Mouse (Mus musculus) limb, embryonic 15.5 days (tissue): ENCODE measurements at regions not wholly inside any gene's neighbourhood (a gene's known extent, or its start where the extent isn't known, plus 50 kb on each side); places are given as distances from the start of the nearest gene placed in this dataset.

Source experiments
- ATAC-seq: fragments of 200-750 bp; cut with Nextera tagmentation; 2 replicates; pipeline ENCODE4 v1.8.0; 2017; ENCODE audit warnings: low read depth, moderate TSS enrichment; ENCODE audit not compliant: insufficient number of reproducible peaks, low FRiP score, low TSS enrichment
- H3K27ac ChIP-seq: fragments of 300-500 bp; sonication (generic); 2 replicates; pipeline ENCODE4 v1.5.1; 2015; ENCODE audit warnings: moderate library complexity, mild to moderate bottlenecking, inconsistent platforms
- H3K27me3 ChIP-seq: fragments of 300-500 bp; sonication (generic); 2 replicates; pipeline ENCODE4 v1.6.1; 2015; ENCODE audit warnings: inconsistent platforms
- H3K36me3 ChIP-seq: fragments of 300-500 bp; sonication (generic); 2 replicates; pipeline ENCODE4 v1.6.1; 2015; ENCODE audit warnings: inconsistent platforms
- H3K4me1 ChIP-seq: fragments of 300-500 bp; sonication (generic); 2 replicates; pipeline ENCODE4 v1.6.1; 2015; ENCODE audit warnings: inconsistent platforms
- H3K4me2 ChIP-seq: fragments of 300-500 bp; sonication (generic); 2 replicates; pipeline ENCODE4 v1.6.1; 2015; ENCODE audit warnings: mild to moderate bottlenecking, inconsistent platforms
- H3K4me3 ChIP-seq: fragments of 300-500 bp; sonication (generic); 2 replicates; pipeline ENCODE4 v1.5.1; 2015; ENCODE audit warnings: mild to moderate bottlenecking, inconsistent platforms
- H3K9ac ChIP-seq: fragments of 300-500 bp; sonication (generic); 2 replicates; pipeline ENCODE4 v1.6.1; 2015; ENCODE audit warnings: inconsistent platforms
- H3K9me3 ChIP-seq: fragments of 300-500 bp; sonication (generic); 2 replicates; pipeline ENCODE4 v1.6.1; 2016; ENCODE audit warnings: inconsistent platforms
- WGBS: fragments of 180-500 bp; shearing (Covaris S2); methylation state at CpG from one replicate; pipeline ENCODE4 v1.1.7; 2015; 5-methylcytosine and 5-hydroxymethylcytosine counted together

DNA sequence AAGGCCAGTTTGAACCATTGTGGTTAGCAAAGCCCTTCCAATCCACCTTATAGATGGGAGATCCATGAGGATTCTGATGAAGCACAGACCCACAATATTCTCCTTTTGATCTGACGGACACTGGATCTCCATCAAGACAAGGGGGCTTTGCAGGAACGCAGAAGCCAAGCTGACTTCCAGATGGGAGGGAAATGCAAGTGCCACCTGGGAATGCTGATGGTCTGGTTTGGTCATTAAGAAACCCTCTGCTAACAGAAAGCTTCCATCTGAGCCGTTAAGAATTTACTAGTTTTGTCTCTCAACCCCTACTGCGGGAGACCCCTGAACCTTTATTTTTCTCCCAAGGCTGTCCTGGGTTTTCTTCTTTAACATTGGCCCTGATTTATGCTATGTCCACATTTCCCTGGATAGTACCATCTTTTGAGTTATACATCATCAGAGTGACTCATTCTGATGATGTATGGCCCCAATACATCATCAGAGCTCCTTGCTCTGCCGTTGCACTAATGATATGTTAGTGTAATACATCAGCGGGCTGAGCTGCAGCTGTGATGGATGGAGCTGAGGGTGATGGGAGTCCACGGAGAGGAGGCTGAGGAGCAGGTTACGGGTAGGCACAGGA is 898.3 kb downstream of the Kcnma1 start:
- H3K9me3 ChIP-seq, result no peaks in the 10 kb centered on the region
- ATAC-seq, result no peak
- 0 out of 2 replicates have a peak, but pooled peaks cover 3% of the 10 kb centered on the region for H3K4me1 ChIP-seq
- H3K4me3 ChIP-seq, result no peak overlapping the region
- no peak overlapping the region for H3K27ac ChIP-seq
- H3K27me3 ChIP-seq, result no peaks in the 10 kb centered on the region
- no peak overlapping the region for H3K4me2 ChIP-seq
- H3K36me3 ChIP-seq, result no peaks in the 10 kb centered on the region
- WGBS, result 32% methylated on average over 8 of the region's 8 CpGs
- H3K9ac ChIP-seq, result no peak overlapping the region

DNA sequence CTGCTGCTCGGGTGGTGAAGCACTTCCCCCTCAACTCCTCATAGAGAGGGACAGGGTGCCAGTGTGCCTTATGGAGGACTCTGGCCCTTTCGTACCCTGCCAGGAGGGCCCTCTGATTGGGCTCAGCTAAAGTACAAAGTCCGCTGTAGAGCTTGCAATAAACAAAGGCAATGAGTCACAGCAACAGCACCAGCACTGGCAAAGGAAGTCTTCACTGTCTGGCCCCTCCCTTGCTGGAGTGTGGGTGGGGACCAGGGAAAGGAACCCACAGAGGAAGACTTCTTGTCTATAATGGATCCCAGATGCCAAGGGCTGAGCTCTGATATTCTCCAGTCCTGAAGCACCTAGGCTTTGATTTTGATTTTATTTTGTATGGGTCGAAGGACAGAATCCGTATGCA is 899.4 kb downstream of the Kcnma1 start:
- Histone ChIP-seq H3K4me3 (no peak overlapping the region), H3K4me2 (no peak overlapping the region), H3K9me3 (no peaks in the 10 kb centered on the region), H3K27ac (no peak overlapping the region; the same call in 1 of the 2 replicates), H3K27me3 (no peaks in the 10 kb centered on the region), H3K36me3 (no peaks in the 10 kb centered on the region), H3K9ac (no peak overlapping the region), H3K4me1 (0 out of 2 replicates have a peak, but pooled peaks cover 3% of the 10 kb centered on the region)
- 24% methylated on average over 5 of the region's 5 CpGs for WGBS
- ATAC-seq, result no peak

DNA sequence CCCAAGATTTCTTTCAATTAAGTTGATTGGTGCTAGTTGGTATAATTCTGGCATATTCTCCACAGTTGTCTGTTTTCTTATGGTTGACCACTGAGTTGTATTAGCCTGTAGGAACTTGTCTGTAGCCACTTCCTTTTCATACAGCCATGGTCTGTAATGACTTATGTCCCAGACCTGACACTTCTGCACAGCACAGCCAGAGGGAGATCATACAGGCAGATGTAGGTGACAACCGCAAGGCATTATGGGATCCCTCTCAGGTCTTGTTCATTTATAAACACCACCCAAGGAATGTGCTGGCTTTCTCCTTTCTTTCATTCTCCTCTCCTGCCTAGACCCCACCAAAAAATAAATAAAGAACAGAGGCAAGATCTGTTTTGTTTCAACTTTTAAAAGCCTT is 899.8 kb downstream of the Kcnma1 start:
- no peak overlapping the region for H3K4me2 ChIP-seq
- H3K36me3 ChIP-seq, result no peaks in the 10 kb centered on the region
- H3K9ac ChIP-seq, result no peak overlapping the region
- no peak for ATAC-seq
- H3K27me3 ChIP-seq, result no peaks in the 10 kb centered on the region
- WGBS, result 70% methylated on average over 1 of the region's 1 CpGs
- H3K27ac ChIP-seq, result no peak overlapping the region
- H3K4me1 ChIP-seq, result 0 out of 2 replicates have a peak, but pooled peaks cover 3% of the 10 kb centered on the region
- H3K4me3 ChIP-seq, result no peak overlapping the region
- no peaks in the 10 kb centered on the region for H3K9me3 ChIP-seq

DNA sequence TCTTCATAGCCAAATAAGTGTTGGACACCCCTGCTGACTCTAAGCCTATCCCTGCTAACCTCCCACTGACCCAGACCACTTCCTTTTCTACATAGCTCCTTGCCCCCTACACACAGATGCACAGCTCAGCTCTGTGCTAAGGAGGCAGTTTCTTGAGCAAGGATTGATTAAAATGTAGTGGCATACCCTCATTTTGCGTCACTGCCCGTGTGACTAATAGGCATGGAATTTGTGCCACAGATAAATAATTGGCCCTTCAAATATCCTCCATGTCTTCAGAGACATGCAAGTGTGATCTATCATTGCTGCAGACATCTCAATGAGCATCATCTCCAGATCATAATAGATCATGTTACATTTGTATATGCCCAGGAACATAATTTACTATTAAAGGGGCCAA is 901.9 kb downstream of the Kcnma1 start:
- H3K27me3 ChIP-seq, result no peaks in the 10 kb centered on the region
- WGBS, result 55% methylated on average over 2 of the region's 2 CpGs
- no peaks in the 10 kb centered on the region for H3K36me3 ChIP-seq
- no peaks in the 10 kb centered on the region for H3K9me3 ChIP-seq
- H3K4me2 ChIP-seq, result no peak overlapping the region
- ATAC-seq, result no peak
- H3K27ac ChIP-seq, result no peak overlapping the region
- no peak overlapping the region for H3K9ac ChIP-seq
- H3K4me3 ChIP-seq, result no peak overlapping the region
- H3K4me1 ChIP-seq, result 0 out of 2 replicates have a peak, but pooled peaks cover 3% of the 10 kb centered on the region

DNA sequence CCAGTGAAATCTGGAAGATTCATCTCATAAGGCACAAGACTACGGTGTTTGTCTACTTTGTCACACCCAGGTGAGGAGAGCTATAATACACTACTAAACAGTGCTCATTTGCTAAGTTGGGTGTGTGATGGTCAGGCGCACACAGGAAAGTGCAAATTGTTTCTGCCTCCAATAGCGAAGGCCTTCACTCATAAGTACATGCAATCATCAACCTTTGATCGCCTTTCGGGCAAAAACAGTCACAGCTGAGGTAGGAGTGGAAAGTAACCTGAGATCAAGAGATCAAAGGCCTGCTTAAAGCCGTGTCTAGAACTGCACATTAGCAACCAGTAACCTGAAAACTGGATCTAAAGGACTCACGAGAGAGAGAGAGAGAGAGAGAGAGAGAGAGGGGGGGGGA is 905.7 kb downstream of the Kcnma1 start:
- ATAC-seq, result no peak
- H3K4me1 ChIP-seq, result no peaks in the 10 kb centered on the region
- H3K27me3 ChIP-seq, result no peaks in the 10 kb centered on the region
- H3K9me3 ChIP-seq, result no peaks in the 10 kb centered on the region
- no peaks in the 10 kb centered on the region for H3K36me3 ChIP-seq
- no peak overlapping the region for H3K27ac ChIP-seq
- WGBS, result 70% methylated on average over 7 of the region's 7 CpGs
- H3K4me2 ChIP-seq, result no peak overlapping the region
- H3K9ac ChIP-seq, result no peak overlapping the region
- no peak overlapping the region for H3K4me3 ChIP-seq

DNA sequence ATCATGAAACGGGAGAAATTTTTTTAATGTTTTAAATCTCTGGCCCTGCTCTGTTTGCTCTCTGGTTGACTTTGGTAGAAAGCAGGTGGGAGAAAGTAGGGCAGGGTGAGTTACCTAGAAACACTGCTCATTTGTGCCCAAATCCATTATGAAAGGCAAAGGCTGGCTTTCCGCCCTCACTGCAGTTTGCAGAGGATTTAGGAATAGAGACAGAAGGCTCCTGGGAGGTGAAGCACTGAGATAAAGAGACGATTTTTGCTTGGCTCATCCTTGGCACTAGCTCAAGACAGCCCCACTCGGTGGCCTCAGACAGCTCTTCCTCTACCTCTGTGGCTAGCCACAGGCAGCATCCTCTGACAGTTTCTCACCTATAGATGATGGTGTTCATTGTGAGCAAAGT is 906.8 kb downstream of the Kcnma1 start:
- ATAC-seq, result no peak
- WGBS, result 74% methylated on average over 4 of the region's 4 CpGs

More for the DNA sequence above, 906.8 kb downstream of the Kcnma1 start:
- no peaks in the 10 kb centered on the region for H3K4me1 ChIP-seq
- H3K9ac ChIP-seq, result no peak overlapping the region
- H3K9me3 ChIP-seq, result no peaks in the 10 kb centered on the region
- H3K4me3 ChIP-seq, result no peak overlapping the region
- no peak overlapping the region for H3K4me2 ChIP-seq
- no peaks in the 10 kb centered on the region for H3K27me3 ChIP-seq
- H3K36me3 ChIP-seq, result no peaks in the 10 kb centered on the region
- no peak overlapping the region for H3K27ac ChIP-seq
